Mouse (Mus musculus) brain, adult 2 months (tissue): ENCODE results near the gene Gm20905.
"Not testable (repeated sequence)": the region's sequence is repeated elsewhere in the genome, so short reads cannot be mapped to it uniquely, and the experiment has no call there.

Source experiments
- DNase-seq: peaks from one replicate; pipeline ENCODE4 v3.0.0; 2011; ENCODE audit warnings: low read depth, low spot score

Gm20905 gene

DNA sequence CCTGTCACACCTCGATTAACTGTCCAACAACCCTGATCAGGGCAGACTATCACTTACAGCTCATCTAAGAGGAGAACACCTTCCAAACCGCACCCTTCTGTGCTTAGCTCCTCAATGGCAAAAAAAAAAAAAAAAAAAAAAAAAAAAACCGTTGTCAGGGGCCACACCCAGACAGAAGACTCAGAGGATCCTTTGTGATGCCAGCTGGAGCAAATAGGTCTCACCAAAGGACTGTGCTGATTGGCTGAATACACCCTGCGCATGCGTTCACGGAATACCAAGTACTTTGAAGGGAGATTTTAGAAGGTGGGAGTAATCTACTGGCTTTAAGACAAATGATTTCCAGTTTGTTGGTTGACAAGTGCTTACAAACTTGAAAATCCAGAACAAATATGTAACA, at the start of gene Gm20905:
Gm20905 (minus strand) TSS at position 101 of the 400 bp plus-strand sequence.
- DNase-seq, result not testable (repeated sequence)
